Mouse (Mus musculus) embryonic facial prominence, embryonic 10.5 days (tissue): ENCODE data around the gene Tmem161a. TPM values are rescaled to one million over a fixed set of nuclear protein-coding genes. Genes with fewer than 3 reads are reported as not detected.
A peak's percentile ranks its signal among the peaks of the same experiment; 100 is the strongest.

Source experiments
- DNase-seq: peaks from one replicate; pipeline ENCODE4 v3.0.0-alpha.2; 2017; ENCODE audit warnings: low spot score
- H3K27ac ChIP-seq: fragments of 300-500 bp; sonication (generic); replicated peaks from 2 replicates; pipeline ENCODE4 v1.5.1; 2016; ENCODE audit warnings: mild to moderate bottlenecking
- H3K27me3 ChIP-seq: fragments of 300-500 bp; sonication (generic); replicated peaks from 2 replicates; pipeline ENCODE4 v1.6.1; 2016; ENCODE audit warnings: low read depth, mild to moderate bottlenecking; ENCODE audit not compliant: poor library complexity, severe bottlenecking
- H3K36me3 ChIP-seq: fragments of 300-500 bp; sonication (generic); replicated peaks from 2 replicates; pipeline ENCODE4 v1.6.1; 2016; ENCODE audit warnings: mild to moderate bottlenecking, moderate library complexity
- H3K4me1 ChIP-seq: fragments of 300-500 bp; sonication (generic); 2 replicates; pipeline ENCODE4 v1.6.1; 2016
- H3K4me3 ChIP-seq: fragments of 300-500 bp; sonication (generic); 2 replicates; pipeline ENCODE4 v1.5.1; 2016; ENCODE audit warnings: mild to moderate bottlenecking, moderate library complexity
- H3K9me3 ChIP-seq: fragments of 300-500 bp; sonication (generic); 2 replicates; pipeline ENCODE4 v1.6.1; 2016; ENCODE audit warnings: mild to moderate bottlenecking
- WGBS: fragments of 180-500 bp; shearing (Covaris S2); methylation state at CpG from one replicate; pipeline ENCODE4 v1.1.7; 2016; 5-methylcytosine and 5-hydroxymethylcytosine counted together
- polyA plus RNA-seq: library from polyadenylated mRNA; unstranded; fragments of >200 nt; fragmentation: Nextera tagmentation; extraction: Ambion mirVana; gene quantifications from 2 replicates; pipeline ENCODE4 v1.2.1, GENCODE M21; 2016

Gene Tmem161a
- 66.1 and 72.1 TPM in 2 replicates for polyA plus RNA-seq

DNA sequence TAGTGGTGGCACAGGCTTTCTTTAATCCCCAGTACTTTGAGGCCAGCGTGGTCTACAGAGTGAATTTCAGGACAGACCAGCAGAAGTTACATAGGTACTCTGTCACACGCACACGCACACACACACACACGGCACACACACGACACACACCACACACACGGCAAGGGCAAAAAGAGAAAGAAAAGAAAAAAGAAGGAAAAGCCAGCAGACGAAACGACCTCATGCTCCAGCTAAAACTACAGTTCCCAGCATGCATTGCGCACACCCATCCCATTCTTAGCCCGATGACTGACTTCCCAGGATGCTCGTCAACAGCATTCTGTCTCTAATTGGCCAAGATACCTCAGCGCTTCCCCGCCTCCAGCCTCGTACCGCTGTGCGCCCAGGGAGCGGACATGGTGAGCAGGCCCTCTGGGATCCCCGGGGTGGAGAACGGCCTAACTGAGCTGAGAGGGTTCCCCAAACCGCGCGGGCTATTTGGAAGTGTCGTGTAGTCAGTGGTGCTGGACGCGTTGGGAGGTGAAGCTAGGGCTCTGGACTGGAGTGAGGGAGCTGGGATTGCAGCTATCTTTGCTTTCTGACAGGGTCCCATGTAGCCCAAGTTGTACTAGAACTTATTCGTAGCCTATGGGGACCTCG, at the start of gene Tmem161a:
TSS of gene Tmem161a (plus strand) at position 314 of the 639 bp plus-strand sequence.
- DNase-seq: peak; percentile 89
- H3K36me3 ChIP-seq: peaks cover 24% of the 10 kb centered on the region
- H3K27ac ChIP-seq: peak within 1 kb of the TSS; percentile 87

GRCm38 (mm10) chr8:70122863-70123262, 49.3 kb upstream of the Tmem161a start:
- DNase-seq: no peak
- WGBS: 53% methylated on average over 2 of the region's 2 CpGs
- Histone ChIP-seq H3K4me1 (peaks cover 20% of the 10 kb centered on the region), H3K27me3 (peaks cover 37% of the 10 kb centered on the region), H3K9me3 (no peaks in the 10 kb centered on the region), H3K36me3 (no peaks in the 10 kb centered on the region), H3K4me3 (no peak overlapping the region), H3K27ac (no peak overlapping the region)

More for the DNA sequence above, at the start of gene Tmem161a:
- WGBS: 3% methylated on average over 27 of the region's 27 CpGs
- Histone ChIP-seq H3K4me1 (peaks cover 27% of the 10 kb centered on the region), H3K9me3 (no peaks in the 10 kb centered on the region), H3K4me3 (peak within 1 kb of the TSS; percentile 69), H3K27me3 (peaks cover 9% of the 10 kb centered on the region)

DNA sequence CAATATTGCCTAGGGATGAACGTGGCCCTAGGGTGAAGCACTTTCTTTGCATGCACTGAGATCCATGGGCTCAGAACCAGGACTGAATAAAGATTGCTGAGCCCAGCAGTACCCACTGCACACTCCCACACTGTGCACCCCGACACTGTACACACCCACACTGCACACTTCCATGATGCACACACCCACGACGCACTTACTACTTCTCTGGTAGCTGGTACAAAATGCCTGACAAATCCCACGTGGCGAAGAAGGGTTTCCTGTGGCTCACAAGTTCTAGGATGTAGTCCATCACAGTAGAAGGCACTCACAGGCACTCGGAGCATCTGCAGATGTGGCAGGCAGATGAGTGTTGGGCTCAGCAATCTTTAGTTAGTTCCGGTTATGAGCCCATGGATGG, 47.2 kb upstream of the Tmem161a start:
- peaks cover 15% of the 10 kb centered on the region for H3K4me1 ChIP-seq
- H3K27ac ChIP-seq: no peak overlapping the region
- 65% methylated on average over 8 of the region's 8 CpGs for WGBS
- no peak overlapping the region for H3K4me3 ChIP-seq
- no peak for DNase-seq
- H3K27me3 ChIP-seq: peaks cover 16% of the 10 kb centered on the region
- H3K36me3 ChIP-seq: no peaks in the 10 kb centered on the region
- H3K9me3 ChIP-seq: no peaks in the 10 kb centered on the region

DNA sequence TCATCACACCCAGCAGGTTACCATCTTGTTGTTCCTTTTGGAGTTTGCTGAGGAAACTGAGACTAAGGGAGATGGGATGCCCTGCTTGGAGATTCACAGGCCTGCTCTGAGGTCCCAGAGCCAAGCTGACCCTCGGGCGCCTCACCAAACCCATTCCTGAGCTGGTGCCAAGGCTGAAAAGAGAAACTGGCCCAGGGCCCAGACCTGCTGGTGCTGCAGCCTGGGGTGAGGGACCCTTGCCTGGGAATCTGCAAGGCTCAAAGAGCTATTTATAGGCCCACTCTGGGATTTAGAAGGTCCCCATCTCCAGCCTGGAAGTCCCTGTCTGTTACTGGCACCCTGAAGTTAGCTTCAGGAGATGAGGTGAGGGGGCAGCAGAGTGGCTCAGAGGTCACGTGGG, 43.7 kb upstream of the Tmem161a start:
- WGBS: 85% methylated on average over 3 of the region's 3 CpGs
- DNase-seq: no peak
- H3K9me3 ChIP-seq: no peaks in the 10 kb centered on the region

GRCm38 (mm10) chr8:70129309-70129952, 42.7 kb upstream of the Tmem161a start:
- no peak overlapping the region for H3K27ac ChIP-seq
- WGBS: 61% methylated on average over 9 of the region's 9 CpGs
- DNase-seq: no peak
- H3K36me3 ChIP-seq: peaks cover 23% of the 10 kb centered on the region
- no peaks in the 10 kb centered on the region for H3K9me3 ChIP-seq
- no peaks in the 10 kb centered on the region; the same call in 1 of the 2 replicates for H3K27me3 ChIP-seq
- H3K4me3 ChIP-seq: no peak overlapping the region
- peaks cover 17% of the 10 kb centered on the region for H3K4me1 ChIP-seq

More for the DNA sequence above, 43.7 kb upstream of the Tmem161a start:
- H3K27me3 ChIP-seq: no peaks in the 10 kb centered on the region; the same call in 1 of the 2 replicates
- no peak overlapping the region for H3K4me3 ChIP-seq
- H3K27ac ChIP-seq: no peak overlapping the region
- peaks cover 17% of the 10 kb centered on the region for H3K4me1 ChIP-seq
- peaks cover 13% of the 10 kb centered on the region for H3K36me3 ChIP-seq

- no peak overlapping the region for H3K27ac ChIP-seq
- 79% methylated on average over 3 of the region's 3 CpGs for WGBS
- peaks cover 17% of the 10 kb centered on the region for H3K4me1 ChIP-seq
- no peaks in the 10 kb centered on the region for H3K9me3 ChIP-seq
- no peaks in the 10 kb centered on the region for H3K27me3 ChIP-seq
- DNase-seq: no peak
- H3K36me3 ChIP-seq: peaks cover 30% of the 10 kb centered on the region
- H3K4me3 ChIP-seq: 0 out of 2 replicates have a peak overlapping the region, but pooled peaks have one; percentile 85
These were observed 42.1 kb upstream of the Tmem161a start for GRCm38 (mm10) chr8:70130066-70130465.

- Histone ChIP-seq H3K4me3 (peak within 1 kb of the TSS; percentile 85), H3K27me3 (no peaks in the 10 kb centered on the region), H3K4me1 (peaks cover 17% of the 10 kb centered on the region), H3K36me3 (peaks cover 42% of the 10 kb centered on the region), H3K27ac (peak within 1 kb of the TSS; percentile 82), H3K9me3 (no peaks in the 10 kb centered on the region)
- DNase-seq: peak; percentile 90
- WGBS: 1% methylated on average over 37 of the region's 37 CpGs
These were observed 40.8 kb upstream of the Tmem161a start, which contains the start of gene Nr2c2ap for GRCm38 (mm10) chr8:70131166-70131883. Gene Nr2c2ap, plus strand, starts transcription at chr8:70131333.

DNA sequence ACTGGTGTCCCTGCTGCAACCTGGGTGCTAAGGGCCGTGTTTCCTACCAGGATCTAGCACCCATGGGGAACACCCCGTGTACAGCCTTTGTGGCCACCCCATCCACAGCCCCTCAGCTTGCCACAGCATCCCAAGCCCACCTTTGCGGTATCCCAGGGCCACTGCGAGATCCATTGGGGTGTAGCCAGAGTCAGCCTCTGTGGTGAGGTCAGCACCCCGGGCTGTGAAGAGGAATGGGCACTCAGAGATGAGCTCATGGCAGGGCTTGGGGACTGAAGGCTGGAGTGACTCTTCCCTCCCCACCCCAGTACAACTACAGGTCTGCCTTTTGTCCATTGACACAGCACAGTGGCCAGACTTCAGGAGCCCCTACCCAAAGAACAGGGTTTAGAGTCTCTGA, 38.1 kb upstream of the Tmem161a start:
- Histone ChIP-seq H3K4me1 (peaks cover 26% of the 10 kb centered on the region), H3K9me3 (no peaks in the 10 kb centered on the region), H3K4me3 (no peak overlapping the region), H3K27ac (no peak overlapping the region), H3K36me3 (peaks cover 53% of the 10 kb centered on the region), H3K27me3 (no peaks in the 10 kb centered on the region)
- DNase-seq: no peak
- WGBS: 89% methylated on average over 5 of the region's 5 CpGs

GRCm38 (mm10) chr8:70134931-70135330, 37.2 kb upstream of the Tmem161a start:
- Histone ChIP-seq H3K27ac (no peak overlapping the region), H3K27me3 (no peaks in the 10 kb centered on the region), H3K4me3 (no peak overlapping the region), H3K9me3 (no peaks in the 10 kb centered on the region), H3K36me3 (peaks cover 53% of the 10 kb centered on the region), H3K4me1 (peaks cover 21% of the 10 kb centered on the region)
- 93% methylated on average over 9 of the region's 9 CpGs for WGBS
- DNase-seq: no peak

GRCm38 (mm10) chr8:70136591-70136990, 35.6 kb upstream of the Tmem161a start:
- no peak overlapping the region for H3K27ac ChIP-seq
- peaks cover 53% of the 10 kb centered on the region for H3K36me3 ChIP-seq
- no peak for DNase-seq
- peaks cover 26% of the 10 kb centered on the region for H3K4me1 ChIP-seq
- H3K4me3 ChIP-seq: no peak overlapping the region
- WGBS: 88% methylated on average over 4 of the region's 4 CpGs
- H3K27me3 ChIP-seq: no peaks in the 10 kb centered on the region
- H3K9me3 ChIP-seq: no peaks in the 10 kb centered on the region

- peaks cover 21% of the 10 kb centered on the region for H3K4me1 ChIP-seq
- H3K27ac ChIP-seq: no peak overlapping the region
- 81% methylated on average over 4 of the region's 4 CpGs for WGBS
- peaks cover 58% of the 10 kb centered on the region for H3K36me3 ChIP-seq
- H3K4me3 ChIP-seq: peak overlapping the region; percentile 89
- H3K27me3 ChIP-seq: no peaks in the 10 kb centered on the region
- DNase-seq: no peak
- H3K9me3 ChIP-seq: no peaks in the 10 kb centered on the region
These were observed 34.3 kb upstream of the Tmem161a start for GRCm38 (mm10) chr8:70137890-70138289.

- no peaks in the 10 kb centered on the region for H3K9me3 ChIP-seq
- H3K36me3 ChIP-seq: peaks cover 58% of the 10 kb centered on the region
- peak; percentile 99 for DNase-seq
- H3K4me3 ChIP-seq: peak within 1 kb of the TSS; percentile 89
- under 1% methylated on average over 46 of the region's 46 CpGs for WGBS
- peak within 1 kb of the TSS; percentile 89 for H3K27ac ChIP-seq
- H3K4me1 ChIP-seq: peaks cover 21% of the 10 kb centered on the region
- H3K27me3 ChIP-seq: no peaks in the 10 kb centered on the region
These were observed 32.9 kb upstream of the Tmem161a start, which contains the start of the genes Rfxank, Borcs8 and Mef2b for GRCm38 (mm10) chr8:70139026-70139857. Gene Rfxank, minus strand, starts transcription at chr8:70139154. Gene Borcs8, plus strand, starts transcription at chr8:70139499. Gene Mef2b, plus strand, starts transcription at chr8:70139711.
